Mouse (Mus musculus) embryonic fibroblast, embryonic 13.5 days (primary cell): ENCODE results near the gene Zfp85. TPM values are rescaled to one million over a fixed set of nuclear protein-coding genes. Genes with fewer than 3 reads are reported as not detected.
"Not testable (repeated sequence)": the region's sequence is repeated elsewhere in the genome, so short reads cannot be mapped to it uniquely, and the experiment has no call there.

Experiments
- H3K27ac ChIP-seq: 2 replicates; pipeline ENCODE4 v1.5.1; 2012; ENCODE audit warnings: low read length, control low read depth, inconsistent platforms; ENCODE audit not compliant: insufficient read depth
- H3K4me1 ChIP-seq: 2 replicates; pipeline ENCODE4 v1.6.1; 2011; ENCODE audit warnings: low read length; ENCODE audit not compliant: control insufficient read depth, insufficient read depth
- H3K4me3 ChIP-seq: 2 replicates; pipeline ENCODE4 v1.5.1; 2011; ENCODE audit warnings: mild to moderate bottlenecking, control low read depth, low read length; ENCODE audit not compliant: insufficient read depth
- CTCF ChIP-seq: IDR thresholded peaks from 2 replicates; pipeline ENCODE4 v1.5.1; 2011; ENCODE audit warnings: mild to moderate bottlenecking, control low read depth, low read length, moderate library complexity, borderline replicate concordance; ENCODE audit not compliant: insufficient read depth
- POLR2A ChIP-seq: IDR thresholded peaks from 2 replicates; pipeline ENCODE4 v1.6.1; 2011; ENCODE audit warnings: low read depth, mild to moderate bottlenecking, control low read depth, low read length, moderate library complexity
- polyA plus RNA-seq: library from polyadenylated mRNA; stranded (reverse); fragments of >200 nt; gene quantifications from 2 replicates; pipeline ENCODE4 v1.2.4, GENCODE M21; 2011; ENCODE audit warnings: low read depth; ENCODE audit not compliant: missing spikeins, insufficient read length

Gene Zfp85
- polyA plus RNA-seq, 1 experiment = 4.2 TPM

GRCm38 (mm10) chr13:67742941-67743340 lies 12.1 kb downstream of the Zfp85 start:
- TF ChIP-seq POLR2A = no peak
- no peak for TF ChIP-seq CTCF
- Histone ChIP-seq H3K4me3 (no peak overlapping the region), H3K4me1 (no peaks in the 10 kb centered on the region), H3K27ac (no peak overlapping the region)

DNA sequence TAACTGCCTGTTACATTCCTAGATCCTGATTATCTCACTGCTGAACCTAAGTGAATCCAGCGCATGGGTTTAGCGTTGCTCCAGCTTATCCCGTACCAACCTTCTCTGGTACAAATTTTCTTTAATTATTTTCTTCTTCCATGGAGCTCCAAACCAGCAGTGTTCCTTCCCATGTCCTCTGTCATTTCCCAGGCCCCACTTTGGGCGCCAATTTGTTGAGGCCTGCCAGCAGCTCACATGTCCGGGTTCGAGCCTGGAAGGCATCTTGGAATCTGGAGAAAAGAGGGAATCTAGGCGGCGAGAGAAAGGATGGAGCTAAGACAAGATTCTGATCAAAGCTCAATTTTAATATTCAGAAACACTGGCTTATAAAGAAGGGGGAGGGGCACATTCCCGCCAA lies 20.6 kb downstream of the Zfp85 start:
- H3K4me3 ChIP-seq, H3K27ac ChIP-seq, H3K4me1 ChIP-seq: not testable (repeated sequence)

DNA sequence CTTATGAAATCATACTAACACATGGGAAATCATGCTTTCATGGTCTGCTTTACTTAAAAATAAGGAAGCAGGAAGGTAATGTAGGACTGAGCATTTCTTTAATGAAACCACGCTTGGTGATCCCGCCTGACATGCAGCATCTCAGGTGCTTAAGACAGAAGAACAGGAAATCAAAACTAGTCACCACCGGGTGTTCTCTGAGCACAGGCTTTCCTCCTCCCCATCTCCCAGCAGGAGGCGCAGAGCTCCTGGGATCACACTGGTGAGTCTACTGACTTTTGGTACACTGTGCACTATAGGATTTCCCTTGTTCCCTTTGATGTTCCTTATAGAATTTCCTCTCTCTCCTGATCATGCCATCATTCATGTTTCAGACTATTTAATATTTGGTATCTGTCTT lies 25.6 kb downstream of the Zfp85 start:
- peak; percentile 42; the same call in 1 of the 2 replicates for TF ChIP-seq CTCF
- H3K4me3 ChIP-seq = peak overlapping the region; percentile 61; the same call in 1 of the 2 replicates

DNA sequence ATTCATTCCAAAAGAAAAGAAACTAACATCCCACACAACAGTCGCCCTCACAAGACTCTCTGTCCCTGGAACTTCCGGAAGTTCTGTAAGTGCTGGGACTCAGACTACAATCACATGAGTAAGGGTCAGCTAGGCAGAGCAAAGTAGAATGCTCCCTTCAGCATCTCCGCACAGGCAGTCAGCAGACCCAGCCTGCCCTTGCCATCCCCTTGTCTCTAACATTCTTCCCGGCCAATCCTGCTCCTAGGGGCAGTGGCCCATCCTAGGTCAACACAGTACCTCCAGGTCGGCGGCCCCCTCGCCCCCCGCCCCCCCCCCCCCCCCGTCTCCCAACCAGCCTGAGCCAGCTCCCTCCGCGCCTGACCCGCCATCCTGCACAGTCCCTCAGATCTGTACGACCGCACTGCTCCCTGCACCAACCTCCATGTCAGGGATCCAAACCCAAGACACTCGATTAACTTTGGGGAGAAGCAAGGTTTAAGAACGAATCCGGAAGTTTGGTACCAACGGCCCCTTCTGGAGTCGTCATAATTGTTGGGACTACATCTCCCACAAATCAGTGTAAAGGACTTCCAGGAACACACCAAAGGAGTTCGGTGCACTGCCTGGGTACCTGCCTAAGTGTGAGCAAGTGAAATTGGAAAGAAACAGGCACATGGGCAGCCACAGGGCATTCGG lies 26.2 kb downstream of the Zfp85 start, which contains the start of gene Zfp65:
Zfp65 (minus strand) TSS at position 533 of the 678 bp plus-strand sequence.
- H3K4me1 ChIP-seq = no peaks in the 10 kb centered on the region
- H3K27ac ChIP-seq = peak within 1 kb of the TSS; percentile 42
- H3K4me3 ChIP-seq = peak within 1 kb of the TSS; percentile 61
- TF ChIP-seq POLR2A (peak; percentile 51), CTCF (no peak)

More for the DNA sequence above, 25.6 kb downstream of the Zfp85 start:
- H3K27ac ChIP-seq, H3K4me1 ChIP-seq: not testable (repeated sequence)

DNA sequence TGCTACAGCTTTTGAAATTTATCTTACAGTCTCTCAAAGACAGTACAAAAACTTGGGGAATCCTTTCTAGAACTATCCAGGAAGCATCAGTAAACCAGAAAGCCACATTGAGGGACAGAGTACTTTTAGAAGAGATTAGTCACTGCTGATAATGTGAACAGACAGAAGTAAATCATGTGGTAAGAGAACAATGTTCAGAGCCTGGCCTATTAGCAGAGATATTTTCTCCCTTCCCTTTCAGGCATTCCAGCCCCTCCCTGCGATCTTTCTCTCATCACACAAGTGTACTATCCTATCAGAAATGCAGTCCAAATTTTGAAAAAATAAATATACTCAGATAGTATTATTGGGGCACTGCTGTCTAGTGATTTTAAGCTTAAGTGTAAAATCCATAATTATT lies 26.9 kb downstream of the Zfp85 start:
- peak overlapping the region; percentile 61; the same call in 1 of the 2 replicates for H3K4me3 ChIP-seq
- no peak for TF ChIP-seq CTCF
- no peak for TF ChIP-seq POLR2A
- no peaks in the 10 kb centered on the region for H3K4me1 ChIP-seq
- no peak overlapping the region for H3K27ac ChIP-seq

DNA sequence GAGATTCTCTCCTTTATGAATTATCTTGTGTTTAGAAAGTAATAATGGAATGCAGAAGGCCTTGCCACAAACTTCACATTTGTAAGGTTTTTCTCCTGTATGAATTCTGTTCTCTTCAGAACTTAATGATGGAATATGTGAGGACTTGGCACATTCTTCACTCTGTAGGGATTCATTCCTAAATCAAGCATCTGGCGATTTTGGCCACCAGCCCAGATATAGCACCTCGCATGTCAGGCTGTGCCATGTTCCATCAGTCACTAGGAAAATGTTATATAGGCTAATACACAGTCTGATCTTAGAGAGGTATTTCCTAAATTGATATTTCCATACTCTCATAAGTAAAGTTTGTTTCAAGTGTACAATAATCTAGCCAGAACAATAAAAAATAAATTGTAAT lies 29.7 kb downstream of the Zfp85 start:
- H3K4me1 ChIP-seq, H3K4me3 ChIP-seq, H3K27ac ChIP-seq: not testable (repeated sequence)

DNA sequence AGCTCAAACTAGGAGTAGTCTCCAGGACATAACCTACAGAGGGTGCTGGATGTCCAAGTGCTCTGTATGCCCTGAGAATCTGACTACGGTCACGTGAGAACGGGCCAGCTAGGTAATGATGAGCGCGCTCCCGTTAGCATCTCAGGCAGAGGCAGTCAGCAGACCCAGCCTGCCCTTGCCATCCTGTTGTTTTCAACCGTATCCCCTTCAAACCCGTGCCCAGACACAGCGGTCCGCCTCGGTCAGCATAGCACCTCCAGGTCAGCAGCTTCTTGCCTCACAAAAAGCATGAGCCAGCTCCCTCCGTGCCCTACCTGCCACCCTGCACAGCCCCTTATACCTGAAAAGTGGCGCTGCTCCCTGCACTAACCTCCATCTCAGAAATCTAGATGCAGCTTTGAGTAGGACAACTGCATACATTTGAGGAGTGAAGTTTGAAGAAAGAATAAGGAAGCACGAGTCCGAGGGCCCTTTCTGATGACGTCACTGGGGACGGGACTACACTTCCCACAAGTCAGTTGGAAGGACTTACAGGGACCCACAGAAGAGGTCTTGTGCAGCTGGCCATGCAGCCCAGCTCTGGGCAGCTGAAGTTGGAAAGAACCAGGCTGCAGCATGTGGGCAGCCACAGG lies 31.1 kb downstream of the Zfp85 start:
- no peaks in the 10 kb centered on the region for H3K4me1 ChIP-seq
- peak overlapping the region; percentile 65 for H3K4me3 ChIP-seq
- no peak overlapping the region for H3K27ac ChIP-seq
- TF ChIP-seq POLR2A = peak; percentile 56
- no peak for TF ChIP-seq CTCF

Other genes starting within 250 kb of the Zfp85 start
- 1.5 TPM in 1 of 2 replicates, not detected in the other for gene Gm26965, start 229.1 kb downstream of the Zfp85 start, polyA plus RNA-seq
- 13.1 and 15.2 TPM in 2 replicates for gene Zfp87, start 229.1 kb downstream of the Zfp85 start, polyA plus RNA-seq
- gene Zfp748, start 201.4 kb downstream of the Zfp85 start, polyA plus RNA-seq = 5.6 and 7.6 TPM in 2 replicates
- gene Zfp729b, start 145.5 kb downstream of the Zfp85 start, polyA plus RNA-seq = 6.1 and 7.0 TPM in 2 replicates
- gene Gm49345, start 117.5 kb downstream of the Zfp85 start, polyA plus RNA-seq = 5.6 and 6.6 TPM in 2 replicates
- 7.0 and 10.7 TPM in 2 replicates for gene Zfp729a, start 117.4 kb downstream of the Zfp85 start, polyA plus RNA-seq
- 15.3 and 15.9 TPM in 2 replicates for gene Zfp738, start 68.2 kb downstream of the Zfp85 start, polyA plus RNA-seq
- gene Zfp65, start 26.1 kb downstream of the Zfp85 start, polyA plus RNA-seq = 9.6 and 15.8 TPM in 2 replicates
- gene Zfp493, start 24.5 kb upstream of the Zfp85 start, polyA plus RNA-seq = 1.8 and 2.5 TPM in 2 replicates
- 2.8 and 2.9 TPM in 2 replicates for gene Zfp273, start 58.5 kb upstream of the Zfp85 start, polyA plus RNA-seq
- 1.5 and 1.6 TPM in 2 replicates for gene Gm10037, start 75.9 kb upstream of the Zfp85 start, polyA plus RNA-seq
- gene BC048507, start 108.1 kb upstream of the Zfp85 start, polyA plus RNA-seq = not detected in 2 replicates